Mouse (Mus musculus) embryonic facial prominence, embryonic 11.5 days (tissue): ENCODE measurements around the gene Ppat. TPM values are rescaled to one million over a fixed set of nuclear protein-coding genes. Genes with fewer than 3 reads are reported as not detected.
"Not testable (repeated sequence)": the region's sequence is repeated elsewhere in the genome, so short reads cannot be mapped to it uniquely, and the experiment has no call there.

ENCODE experiments used
- ATAC-seq: fragments of 200-750 bp; cut with Nextera tagmentation; replicated peaks from 2 replicates; pipeline ENCODE4 v1.8.0; 2017; ENCODE audit warnings: low read depth; ENCODE audit not compliant: insufficient number of reproducible peaks, low FRiP score, low TSS enrichment
- DNase-seq: peaks from one replicate; pipeline ENCODE4 v3.0.0-alpha.2; 2015; ENCODE audit warnings: low spot score
- H3K27ac ChIP-seq: fragments of 300-500 bp; sonication (generic); replicated peaks from 2 replicates; pipeline ENCODE4 v1.5.1; 2014; ENCODE audit warnings: mild to moderate bottlenecking, low read depth, low read length, control low read depth
- H3K27me3 ChIP-seq: fragments of 300-500 bp; sonication (generic); 2 replicates; pipeline ENCODE4 v1.6.1; 2014; ENCODE audit warnings: mild to moderate bottlenecking, low read length, moderate library complexity, mixed read lengths; ENCODE audit not compliant: control insufficient read depth, insufficient read depth
- H3K36me3 ChIP-seq: fragments of 300-500 bp; sonication (generic); replicated peaks from 2 replicates; pipeline ENCODE4 v1.6.1; 2014; ENCODE audit warnings: low read depth, mild to moderate bottlenecking, low read length, moderate library complexity, mixed read lengths; ENCODE audit not compliant: control insufficient read depth, insufficient read depth
- H3K4me1 ChIP-seq: fragments of 300-500 bp; sonication (generic); 2 replicates; pipeline ENCODE4 v1.6.1; 2014; ENCODE audit warnings: low read length, mixed read lengths; ENCODE audit not compliant: control insufficient read depth, insufficient read depth
- H3K4me2 ChIP-seq: fragments of 300-500 bp; sonication (generic); 2 replicates; pipeline ENCODE4 v1.6.1; 2014; ENCODE audit warnings: low read depth, mild to moderate bottlenecking, control low read depth, low read length, moderate library complexity
- H3K4me3 ChIP-seq: fragments of 300-500 bp; sonication (generic); 2 replicates; pipeline ENCODE4 v1.5.1; 2014; ENCODE audit warnings: low read depth, low read length, control low read depth
- H3K9ac ChIP-seq: fragments of 300-500 bp; sonication (generic); replicated peaks from 2 replicates; pipeline ENCODE4 v1.6.1; 2014; ENCODE audit warnings: mild to moderate bottlenecking, control low read depth, low read length
- H3K9me3 ChIP-seq: fragments of 300-500 bp; sonication (generic); replicated peaks from 2 replicates; pipeline ENCODE4 v1.6.1; 2016; ENCODE audit warnings: mild to moderate bottlenecking, low read length, inconsistent platforms, mixed read lengths; ENCODE audit not compliant: control insufficient read depth
- WGBS: fragments of 180-500 bp; shearing (Covaris S2); extraction: QIAGEN DNeasy Blood & Tissue Kit; methylation state at CpG from one replicate; pipeline ENCODE4 v1.1.7; 2014; 5-methylcytosine and 5-hydroxymethylcytosine counted together
- polyA plus RNA-seq: library from polyadenylated mRNA; unstranded; fragments of >200 nt; fragmentation: Nextera tagmentation; extraction: Ambion mirVana; gene quantifications from 2 replicates; pipeline ENCODE4 v1.2.1, GENCODE M21; 2014

The Ppat gene
- polyA plus RNA-seq, 1 experiment from 2014 or later: 49.6 TPM

DNA sequence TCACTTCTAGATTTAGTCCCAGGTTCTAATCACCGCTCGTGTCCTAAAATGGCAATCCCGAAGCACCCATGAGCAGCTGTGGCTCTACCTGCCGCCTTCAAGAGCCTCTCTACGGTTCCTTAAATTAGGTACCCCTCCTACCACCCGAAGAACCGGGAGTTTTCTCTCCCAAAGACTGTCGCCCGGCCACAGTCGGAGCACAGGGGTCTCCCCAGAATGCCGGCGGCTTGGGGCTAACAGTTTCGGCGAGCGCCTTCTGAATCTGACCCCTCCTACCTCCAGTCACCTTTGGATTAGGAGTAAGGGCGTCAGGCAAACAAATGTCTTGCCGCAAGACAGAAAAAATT lies 22.8 kb upstream of the Ppat start:
- WGBS: 3% methylated on average over 17 of the region's 17 CpGs
- Histone ChIP-seq H3K4me1 (no peaks in the 10 kb centered on the region; the same call in 1 of the 2 replicates), H3K4me3 (peak overlapping the region; percentile 91), H3K36me3 (no peaks in the 10 kb centered on the region; the same call in none of the 2 replicates), H3K27me3 (no peaks in the 10 kb centered on the region), H3K27ac (no peak overlapping the region), H3K4me2 (peak overlapping the region; percentile 78), H3K9me3 (no peaks in the 10 kb centered on the region), H3K9ac (peak overlapping the region; percentile 82)
- DNase-seq (no peak), ATAC-seq (no peak; the same call in 1 of the 2 replicates)

DNA sequence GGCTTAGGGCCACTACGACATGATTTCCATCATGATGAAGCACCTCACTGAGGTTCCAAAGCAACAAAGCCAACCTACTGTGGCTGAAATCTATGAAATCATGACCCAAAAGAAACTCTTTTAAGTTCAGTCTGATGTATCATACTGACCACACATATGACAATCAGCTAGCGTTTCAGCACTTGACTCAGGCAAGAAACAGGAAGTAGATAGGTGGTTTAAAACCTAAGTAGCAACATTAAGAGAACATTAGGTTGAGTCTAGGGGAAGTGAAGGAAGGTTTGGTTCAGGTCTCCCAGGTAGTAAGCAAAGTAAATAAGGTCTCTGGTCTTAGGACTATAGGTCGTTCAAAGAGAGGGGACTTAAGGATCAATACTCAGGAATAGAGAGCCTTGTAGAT lies 22.1 kb upstream of the Ppat start:
- Histone ChIP-seq H3K4me2 (peak overlapping the region; percentile 78), H3K4me3 (peak overlapping the region; percentile 91), H3K27me3 (no peaks in the 10 kb centered on the region), H3K36me3 (no peaks in the 10 kb centered on the region; the same call in none of the 2 replicates), H3K4me1 (no peaks in the 10 kb centered on the region; the same call in 1 of the 2 replicates), H3K9me3 (no peaks in the 10 kb centered on the region), H3K27ac (no peak overlapping the region), H3K9ac (no peak overlapping the region)
- no peak for DNase-seq
- 75% methylated on average over 3 of the region's 3 CpGs for WGBS
- ATAC-seq: no peak

DNA sequence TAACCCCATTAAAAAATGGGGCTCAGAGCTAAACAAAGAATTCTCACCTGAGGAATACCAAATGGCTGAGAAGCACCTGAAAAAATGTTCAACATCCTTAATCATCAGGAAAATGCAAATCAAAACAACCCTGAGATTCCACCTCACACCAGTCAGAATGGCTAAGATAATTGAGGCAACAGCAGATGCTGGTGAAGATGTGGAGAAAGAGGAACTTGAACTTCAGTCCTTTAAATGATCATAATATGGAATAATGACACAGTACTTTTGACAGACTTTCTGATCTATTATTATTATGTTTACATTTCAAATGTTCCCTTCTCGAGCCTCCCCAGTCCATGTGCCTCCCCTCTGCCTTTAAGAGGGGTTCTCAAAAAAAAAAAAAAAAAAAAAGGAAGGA lies 19.7 kb upstream of the Ppat start:
- H3K9ac ChIP-seq, ATAC-seq, DNase-seq, H3K36me3 ChIP-seq, H3K27me3 ChIP-seq, H3K27ac ChIP-seq, H3K4me1 ChIP-seq, H3K4me2 ChIP-seq, H3K9me3 ChIP-seq, H3K4me3 ChIP-seq: not testable (repeated sequence)
- 83% methylated on average over 1 of the region's 1 CpGs for WGBS

DNA sequence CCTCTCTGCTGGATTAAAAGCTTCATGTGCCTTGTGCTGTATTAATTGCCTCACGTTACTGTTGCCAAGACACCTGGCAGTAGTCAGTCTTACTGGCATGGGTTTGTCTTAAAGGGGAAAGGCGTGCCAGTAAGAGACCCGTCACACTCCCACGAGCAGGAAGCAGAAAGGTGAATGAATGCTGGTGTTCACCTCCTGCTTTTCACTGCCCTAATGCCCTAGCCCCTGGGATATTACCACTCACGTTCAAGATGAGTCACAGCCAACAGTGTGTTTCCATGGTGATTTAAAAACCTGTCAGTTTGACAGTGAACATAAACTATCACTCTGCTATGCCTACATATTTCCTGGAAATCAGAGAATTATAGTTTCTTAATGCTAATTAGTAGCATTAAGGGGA lies 17.9 kb upstream of the Ppat start:
- H3K4me3 ChIP-seq: no peak overlapping the region
- no peak overlapping the region for H3K4me2 ChIP-seq
- no peaks in the 10 kb centered on the region for H3K27me3 ChIP-seq
- H3K36me3 ChIP-seq: no peaks in the 10 kb centered on the region; the same call in 1 of the 2 replicates
- 77% methylated on average over 5 of the region's 5 CpGs for WGBS
- no peaks in the 10 kb centered on the region for H3K9me3 ChIP-seq
- H3K27ac ChIP-seq: no peak overlapping the region
- ATAC-seq (no peak), DNase-seq (no peak)
- no peak overlapping the region for H3K9ac ChIP-seq
- no peaks in the 10 kb centered on the region; the same call in 1 of the 2 replicates for H3K4me1 ChIP-seq

DNA sequence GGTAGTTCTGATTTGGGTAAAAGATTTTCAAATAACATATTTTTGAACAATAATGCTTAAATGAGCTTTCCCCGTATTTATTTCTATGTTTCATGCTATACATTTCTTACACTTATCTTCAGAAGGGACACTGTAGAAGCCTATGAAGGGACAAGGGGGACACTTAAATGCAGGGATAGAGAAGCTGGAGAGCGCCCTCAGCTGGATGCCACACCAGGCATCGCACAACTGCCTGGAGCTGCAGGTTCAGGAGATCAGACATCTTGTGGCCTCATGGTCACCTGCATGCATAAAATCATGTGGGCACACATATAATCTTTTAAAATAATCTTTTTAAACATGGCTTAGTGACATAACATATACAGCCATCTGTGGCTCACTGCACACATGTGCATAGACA lies 13.3 kb upstream of the Ppat start:
- Histone ChIP-seq H3K9ac (no peak overlapping the region), H3K4me2 (no peak overlapping the region), H3K4me3 (no peak overlapping the region), H3K4me1 (no peaks in the 10 kb centered on the region), H3K9me3 (no peaks in the 10 kb centered on the region), H3K36me3 (peaks cover 3% of the 10 kb centered on the region), H3K27me3 (no peaks in the 10 kb centered on the region), H3K27ac (no peak overlapping the region)
- no peak for DNase-seq
- ATAC-seq: no peak
- WGBS: 85% methylated on average over 3 of the region's 3 CpGs

DNA sequence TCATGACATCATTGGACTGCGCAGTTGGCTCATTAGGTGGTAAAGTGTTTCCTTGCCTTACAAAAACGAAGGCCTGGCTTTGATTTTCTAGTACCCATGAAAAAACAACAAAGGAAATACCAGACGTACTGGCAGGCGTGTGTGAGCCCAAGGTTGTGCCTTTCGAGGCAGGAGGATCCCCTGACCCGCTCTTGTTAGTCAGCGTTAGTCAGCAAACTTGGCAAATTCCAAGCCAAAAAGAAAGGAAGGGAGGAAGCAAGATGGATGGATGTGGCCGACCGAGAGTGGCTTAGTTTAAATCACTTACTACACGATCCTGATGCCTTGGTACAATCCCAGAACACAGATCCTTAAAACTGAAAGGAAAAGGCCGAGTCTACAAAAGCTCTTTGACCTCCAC lies 11.2 kb upstream of the Ppat start:
- ATAC-seq: no peak
- WGBS: 63% methylated on average over 11 of the region's 11 CpGs
- no peak overlapping the region for H3K4me2 ChIP-seq
- H3K27ac ChIP-seq: no peak overlapping the region
- no peak overlapping the region for H3K4me3 ChIP-seq
- no peaks in the 10 kb centered on the region for H3K4me1 ChIP-seq
- no peak overlapping the region for H3K9ac ChIP-seq
- H3K9me3 ChIP-seq: no peaks in the 10 kb centered on the region
- H3K27me3 ChIP-seq: no peaks in the 10 kb centered on the region
- peaks cover 8% of the 10 kb centered on the region for H3K36me3 ChIP-seq
- peak; percentile 8 for DNase-seq

DNA sequence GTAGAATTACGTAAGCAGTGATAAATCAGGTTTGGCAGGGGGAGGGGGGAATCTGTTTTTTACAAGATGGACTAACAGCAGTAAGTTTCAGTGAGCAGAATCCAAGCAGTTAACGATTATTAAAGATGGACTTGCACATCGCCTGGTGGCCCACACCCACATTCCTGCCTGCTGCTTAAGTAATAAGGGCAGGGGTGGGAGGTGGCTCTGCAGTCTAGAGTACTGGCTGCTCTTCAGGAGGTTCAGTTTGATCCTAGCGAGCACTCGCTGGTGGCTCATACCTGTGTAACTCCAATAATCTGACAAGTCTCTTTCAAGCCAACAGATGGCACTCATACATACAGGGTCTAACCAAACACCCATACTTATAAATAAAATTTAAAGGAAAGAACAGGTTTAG lies 8.2 kb upstream of the Ppat start:
- ATAC-seq (no peak), DNase-seq (no peak)
- no peaks in the 10 kb centered on the region; the same call in 1 of the 2 replicates for H3K4me1 ChIP-seq
- H3K36me3 ChIP-seq: peaks cover 8% of the 10 kb centered on the region
- no peak overlapping the region for H3K9ac ChIP-seq
- H3K27ac ChIP-seq: no peak overlapping the region
- no peaks in the 10 kb centered on the region for H3K9me3 ChIP-seq
- H3K4me3 ChIP-seq: no peak overlapping the region
- WGBS: 89% methylated on average over 5 of the region's 5 CpGs
- H3K4me2 ChIP-seq: no peak overlapping the region
- H3K27me3 ChIP-seq: no peaks in the 10 kb centered on the region

DNA sequence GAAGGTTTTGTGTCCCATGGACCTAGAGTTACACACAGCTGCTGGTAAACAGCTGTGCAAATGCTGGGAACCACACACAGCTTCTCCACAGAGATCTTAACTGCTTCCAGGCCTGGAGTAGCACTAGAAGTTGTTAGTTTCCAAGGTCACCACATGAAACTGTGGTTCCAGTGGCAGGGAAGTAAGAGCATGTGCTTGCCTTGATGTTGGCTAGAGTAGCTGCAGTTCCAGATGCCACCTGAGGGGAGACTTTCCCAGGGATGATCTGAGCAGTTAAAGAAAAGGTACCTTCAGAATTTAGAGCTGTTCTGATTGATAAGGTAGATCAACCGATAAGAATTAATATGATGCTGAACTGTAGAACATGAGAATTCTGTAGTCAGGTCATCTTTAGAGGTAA lies 6.6 kb upstream of the Ppat start:
- H3K27me3 ChIP-seq: no peaks in the 10 kb centered on the region
- no peak overlapping the region for H3K4me3 ChIP-seq
- no peak for ATAC-seq
- no peaks in the 10 kb centered on the region for H3K9me3 ChIP-seq
- H3K27ac ChIP-seq: no peak overlapping the region
- H3K4me2 ChIP-seq: no peak overlapping the region
- WGBS: 96% methylated on average over 1 of the region's 1 CpGs
- no peaks in the 10 kb centered on the region; the same call in 1 of the 2 replicates for H3K4me1 ChIP-seq
- no peak overlapping the region for H3K9ac ChIP-seq
- DNase-seq: peak; percentile 22
- H3K36me3 ChIP-seq: peaks cover 6% of the 10 kb centered on the region
